Mouse (Mus musculus) embryonic facial prominence, embryonic 11.5 days (tissue): Measurements from ENCODE around the gene Pik3cd. TPM values are rescaled to one million over a fixed set of nuclear protein-coding genes. Genes with fewer than 3 reads are reported as not detected.

Experiments used
- ATAC-seq: fragments of 200-750 bp; cut with Nextera tagmentation; replicated peaks from 2 replicates; pipeline ENCODE4 v1.8.0; 2017; ENCODE audit warnings: low read depth; ENCODE audit not compliant: insufficient number of reproducible peaks, low FRiP score, low TSS enrichment
- DNase-seq: peaks from one replicate; pipeline ENCODE4 v3.0.0-alpha.2; 2015; ENCODE audit warnings: low spot score
- H3K27ac ChIP-seq: fragments of 300-500 bp; sonication (generic); replicated peaks from 2 replicates; pipeline ENCODE4 v1.5.1; 2014; ENCODE audit warnings: mild to moderate bottlenecking, low read depth, low read length, control low read depth
- H3K27me3 ChIP-seq: fragments of 300-500 bp; sonication (generic); 2 replicates; pipeline ENCODE4 v1.6.1; 2014; ENCODE audit warnings: mild to moderate bottlenecking, low read length, moderate library complexity, mixed read lengths; ENCODE audit not compliant: control insufficient read depth, insufficient read depth
- H3K36me3 ChIP-seq: fragments of 300-500 bp; sonication (generic); replicated peaks from 2 replicates; pipeline ENCODE4 v1.6.1; 2014; ENCODE audit warnings: low read depth, mild to moderate bottlenecking, low read length, moderate library complexity, mixed read lengths; ENCODE audit not compliant: control insufficient read depth, insufficient read depth
- H3K4me1 ChIP-seq: fragments of 300-500 bp; sonication (generic); 2 replicates; pipeline ENCODE4 v1.6.1; 2014; ENCODE audit warnings: low read length, mixed read lengths; ENCODE audit not compliant: control insufficient read depth, insufficient read depth
- H3K4me2 ChIP-seq: fragments of 300-500 bp; sonication (generic); 2 replicates; pipeline ENCODE4 v1.6.1; 2014; ENCODE audit warnings: low read depth, mild to moderate bottlenecking, control low read depth, low read length, moderate library complexity
- H3K4me3 ChIP-seq: fragments of 300-500 bp; sonication (generic); 2 replicates; pipeline ENCODE4 v1.5.1; 2014; ENCODE audit warnings: low read depth, low read length, control low read depth
- H3K9ac ChIP-seq: fragments of 300-500 bp; sonication (generic); replicated peaks from 2 replicates; pipeline ENCODE4 v1.6.1; 2014; ENCODE audit warnings: mild to moderate bottlenecking, control low read depth, low read length
- H3K9me3 ChIP-seq: fragments of 300-500 bp; sonication (generic); replicated peaks from 2 replicates; pipeline ENCODE4 v1.6.1; 2016; ENCODE audit warnings: mild to moderate bottlenecking, low read length, inconsistent platforms, mixed read lengths; ENCODE audit not compliant: control insufficient read depth
- WGBS: fragments of 180-500 bp; shearing (Covaris S2); extraction: QIAGEN DNeasy Blood & Tissue Kit; methylation state at CpG from one replicate; pipeline ENCODE4 v1.1.7; 2014; 5-methylcytosine and 5-hydroxymethylcytosine counted together
- polyA plus RNA-seq: library from polyadenylated mRNA; unstranded; fragments of >200 nt; fragmentation: Nextera tagmentation; extraction: Ambion mirVana; gene quantifications from 2 replicates; pipeline ENCODE4 v1.2.1, GENCODE M21; 2014

Gene Pik3cd
- polyA plus RNA-seq, 1 experiment from 2014 or later: 4.2 TPM

GRCm38 (mm10) chr4:149732313-149732712 is 29.9 kb upstream of the Pik3cd start:
- no peak overlapping the region for H3K4me2 ChIP-seq
- H3K27ac ChIP-seq: no peak overlapping the region
- no peak for ATAC-seq

GRCm38 (mm10) chr4:149730827-149731226 is 28.5 kb upstream of the Pik3cd start:
- H3K4me2 ChIP-seq: no peak overlapping the region
- no peaks in the 10 kb centered on the region for H3K9me3 ChIP-seq
- 81% methylated on average over 7 of the region's 7 CpGs for WGBS
- no peak overlapping the region for H3K9ac ChIP-seq
- DNase-seq: no peak
- no peak for ATAC-seq
- H3K36me3 ChIP-seq: peaks cover 27% of the 10 kb centered on the region
- no peak overlapping the region for H3K4me3 ChIP-seq
- H3K4me1 ChIP-seq: peaks cover 4% of the 10 kb centered on the region
- H3K27me3 ChIP-seq: no peaks in the 10 kb centered on the region
- H3K27ac ChIP-seq: no peak overlapping the region

More at GRCm38 (mm10) chr4:149732313-149732712, 29.9 kb upstream of the Pik3cd start:
- 78% methylated on average over 3 of the region's 3 CpGs for WGBS
- DNase-seq: no peak
- no peak overlapping the region for H3K9ac ChIP-seq
- H3K9me3 ChIP-seq: no peaks in the 10 kb centered on the region
- H3K4me1 ChIP-seq: peaks cover 4% of the 10 kb centered on the region
- H3K36me3 ChIP-seq: peaks cover 23% of the 10 kb centered on the region
- no peak overlapping the region for H3K4me3 ChIP-seq
- no peaks in the 10 kb centered on the region for H3K27me3 ChIP-seq

- Histone ChIP-seq H3K4me1 (peaks cover 4% of the 10 kb centered on the region), H3K27ac (no peak overlapping the region), H3K4me3 (no peak overlapping the region), H3K4me2 (no peak overlapping the region), H3K27me3 (no peaks in the 10 kb centered on the region), H3K9ac (no peak overlapping the region), H3K9me3 (no peaks in the 10 kb centered on the region), H3K36me3 (peaks cover 27% of the 10 kb centered on the region)
- WGBS: 74% methylated on average over 8 of the region's 8 CpGs
- DNase-seq: no peak
- no peak for ATAC-seq
Observed at GRCm38 (mm10) chr4:149728810-149729209, 26.4 kb upstream of the Pik3cd start.

GRCm38 (mm10) chr4:149727636-149728035 is 25.3 kb upstream of the Pik3cd start:
- Histone ChIP-seq H3K4me1 (no peaks in the 10 kb centered on the region; the same call in 1 of the 2 replicates), H3K4me3 (no peak overlapping the region), H3K36me3 (peaks cover 27% of the 10 kb centered on the region)

GRCm38 (mm10) chr4:149725661-149726350 is 23.4 kb upstream of the Pik3cd start:
- no peak overlapping the region for H3K4me2 ChIP-seq
- ATAC-seq (no peak), DNase-seq (peak; percentile 60)
- 71% methylated on average over 15 of the region's 15 CpGs for WGBS
- peaks cover 26% of the 10 kb centered on the region for H3K36me3 ChIP-seq
- H3K9me3 ChIP-seq: no peaks in the 10 kb centered on the region
- H3K4me1 ChIP-seq: no peaks in the 10 kb centered on the region
- H3K4me3 ChIP-seq: no peak overlapping the region
- H3K27me3 ChIP-seq: no peaks in the 10 kb centered on the region
- no peak overlapping the region for H3K9ac ChIP-seq
- no peak overlapping the region for H3K27ac ChIP-seq

More at GRCm38 (mm10) chr4:149727636-149728035, 25.3 kb upstream of the Pik3cd start:
- Histone ChIP-seq H3K9ac (no peak overlapping the region), H3K9me3 (no peaks in the 10 kb centered on the region), H3K4me2 (no peak overlapping the region), H3K27me3 (no peaks in the 10 kb centered on the region), H3K27ac (no peak overlapping the region)
- no peak for ATAC-seq
- WGBS: 95% methylated on average over 5 of the region's 5 CpGs
- DNase-seq: no peak

- no peak overlapping the region for H3K4me3 ChIP-seq
- 94% methylated on average over 17 of the region's 17 CpGs for WGBS
- DNase-seq (no peak), ATAC-seq (no peak)
- no peaks in the 10 kb centered on the region for H3K27me3 ChIP-seq
- H3K36me3 ChIP-seq: peaks cover 26% of the 10 kb centered on the region
- H3K27ac ChIP-seq: no peak overlapping the region
- no peaks in the 10 kb centered on the region for H3K4me1 ChIP-seq
- H3K9ac ChIP-seq: no peak overlapping the region
- H3K9me3 ChIP-seq: no peaks in the 10 kb centered on the region
- no peak overlapping the region for H3K4me2 ChIP-seq
Observed at GRCm38 (mm10) chr4:149724916-149725470, 22.6 kb upstream of the Pik3cd start.

- no peak for ATAC-seq
- Histone ChIP-seq H3K4me1 (no peaks in the 10 kb centered on the region), H3K9me3 (no peaks in the 10 kb centered on the region), H3K9ac (no peak overlapping the region), H3K4me3 (no peak overlapping the region), H3K36me3 (peaks cover 27% of the 10 kb centered on the region), H3K27ac (no peak overlapping the region), H3K27me3 (no peaks in the 10 kb centered on the region), H3K4me2 (no peak overlapping the region)
- WGBS: 77% methylated on average over 17 of the region's 17 CpGs
- DNase-seq: peak; percentile 59
Observed at GRCm38 (mm10) chr4:149723855-149724731, 21.7 kb upstream of the Pik3cd start.

- peaks cover 22% of the 10 kb centered on the region for H3K36me3 ChIP-seq
- DNase-seq: no peak
- no peaks in the 10 kb centered on the region for H3K4me1 ChIP-seq
- no peak overlapping the region for H3K4me3 ChIP-seq
- no peak for ATAC-seq
- no peaks in the 10 kb centered on the region for H3K27me3 ChIP-seq
- WGBS: 83% methylated on average over 12 of the region's 12 CpGs
- H3K27ac ChIP-seq: no peak overlapping the region
- no peak overlapping the region for H3K4me2 ChIP-seq
- no peaks in the 10 kb centered on the region for H3K9me3 ChIP-seq
- no peak overlapping the region for H3K9ac ChIP-seq
Observed at GRCm38 (mm10) chr4:149723021-149723390, 20.6 kb upstream of the Pik3cd start.
